Mouse (Mus musculus): Measurements from ENCODE around the gene Ncdn. TPM values are rescaled to one million over a fixed set of nuclear protein-coding genes. Genes with fewer than 3 reads are reported as not detected.

Ncdn gene
- polyA plus RNA-seq, 1 experiment, result 37.4 TPM

DNA sequence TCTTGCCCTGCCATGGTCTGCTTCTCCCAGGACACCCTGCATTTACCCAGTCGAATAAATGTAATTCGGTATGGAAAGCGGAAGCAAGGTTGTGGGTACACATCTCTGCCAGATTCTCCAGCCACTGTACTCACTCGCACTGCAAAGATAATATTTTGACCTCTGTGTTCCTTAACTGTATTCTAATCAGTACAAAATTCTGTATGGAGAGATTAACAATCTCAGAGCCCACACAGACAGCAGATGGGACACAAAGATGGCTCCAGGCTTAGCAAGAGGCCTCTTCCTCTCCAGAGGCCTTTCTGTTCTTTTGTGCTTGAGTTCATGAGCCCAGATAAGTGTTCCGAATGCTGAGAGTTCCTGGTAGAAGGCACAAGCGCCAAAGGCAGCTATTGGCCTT is 20.6 kb upstream of the Ncdn start:
- Histone ChIP-seq H3K4me1 (peaks cover 8% of the 10 kb centered on the region; the same call in 1 of the 2 replicates), H3K36me3 (replicated peaks; ENCODE audit: low read length) (peaks cover 41% of the 10 kb centered on the region), H3K4me3 (replicated peaks) (no peak overlapping the region), H3K9me3 (no peaks in the 10 kb centered on the region), H3K27me3 (replicated peaks) (no peaks in the 10 kb centered on the region)
- TF ChIP-seq GATA1 (IDR thresholded peaks at IDR 0.05; ENCODE audit: borderline replicate concordance, low read length) (no peak), FLI1 (IDR thresholded peaks at IDR 0.05; ENCODE audit: low read length) (no peak)

GRCm38 (mm10) chr4:126770831-126771230 is 17.6 kb upstream of the Ncdn start:
- Histone ChIP-seq H3K27me3 (replicated peaks) (no peaks in the 10 kb centered on the region), H3K9me3 (no peaks in the 10 kb centered on the region), H3K4me3 (replicated peaks) (no peak overlapping the region), H3K4me1 (peaks cover 8% of the 10 kb centered on the region; the same call in 1 of the 2 replicates), H3K36me3 (replicated peaks; ENCODE audit: low read length) (peaks cover 40% of the 10 kb centered on the region)
- TF ChIP-seq GATA1 (IDR thresholded peaks at IDR 0.05; ENCODE audit: borderline replicate concordance, low read length) (no peak), FLI1 (IDR thresholded peaks at IDR 0.05; ENCODE audit: low read length) (no peak)

GRCm38 (mm10) chr4:126769800-126770563 is 16.7 kb upstream of the Ncdn start:
- Histone ChIP-seq H3K27me3 (replicated peaks) (no peaks in the 10 kb centered on the region), H3K4me3 (replicated peaks) (no peak overlapping the region), H3K9me3 (no peaks in the 10 kb centered on the region), H3K36me3 (replicated peaks; ENCODE audit: low read length) (peaks cover 33% of the 10 kb centered on the region), H3K4me1 (peaks cover 8% of the 10 kb centered on the region; the same call in 1 of the 2 replicates)
- TF ChIP-seq GATA1 (IDR thresholded peaks at IDR 0.05; ENCODE audit: borderline replicate concordance, low read length) (no peak), FLI1 (IDR thresholded peaks at IDR 0.05; ENCODE audit: low read length) (no peak)

GRCm38 (mm10) chr4:126763483-126763882 is 10.2 kb upstream of the Ncdn start:
- Histone ChIP-seq H3K4me3 (replicated peaks) (no peak overlapping the region), H3K9me3 (no peaks in the 10 kb centered on the region), H3K36me3 (replicated peaks; ENCODE audit: low read length) (peaks cover 56% of the 10 kb centered on the region), H3K4me1 (no peaks in the 10 kb centered on the region), H3K27me3 (replicated peaks) (no peaks in the 10 kb centered on the region)
- no peak for TF ChIP-seq FLI1 (IDR thresholded peaks at IDR 0.05; ENCODE audit: low read length)
- TF ChIP-seq GATA1 (IDR thresholded peaks at IDR 0.05; ENCODE audit: borderline replicate concordance, low read length), result no peak

GRCm38 (mm10) chr4:126762586-126763359 is 9.5 kb upstream of the Ncdn start:
- TF ChIP-seq GATA1 (IDR thresholded peaks at IDR 0.05; ENCODE audit: borderline replicate concordance, low read length) (no peak), FLI1 (IDR thresholded peaks at IDR 0.05; ENCODE audit: low read length) (no peak)
- Histone ChIP-seq H3K27me3 (replicated peaks) (no peaks in the 10 kb centered on the region), H3K4me1 (no peaks in the 10 kb centered on the region), H3K4me3 (replicated peaks) (no peak overlapping the region), H3K36me3 (replicated peaks; ENCODE audit: low read length) (peaks cover 58% of the 10 kb centered on the region), H3K9me3 (no peaks in the 10 kb centered on the region)

- H3K27me3 ChIP-seq (replicated peaks), result no peaks in the 10 kb centered on the region
- no peaks in the 10 kb centered on the region for H3K9me3 ChIP-seq
- no peak overlapping the region for H3K4me3 ChIP-seq (replicated peaks)
- peaks cover 10% of the 10 kb centered on the region for H3K4me1 ChIP-seq
- H3K36me3 ChIP-seq (replicated peaks; ENCODE audit: low read length), result peaks cover 66% of the 10 kb centered on the region
- no peak for TF ChIP-seq GATA1 (IDR thresholded peaks at IDR 0.05; ENCODE audit: borderline replicate concordance, low read length)
- no peak for TF ChIP-seq FLI1 (IDR thresholded peaks at IDR 0.05; ENCODE audit: low read length)
Measured at GRCm38 (mm10) chr4:126759435-126759834, 6.2 kb upstream of the Ncdn start.

GRCm38 (mm10) chr4:126758299-126758698 is 5.1 kb upstream of the Ncdn start:
- Histone ChIP-seq H3K36me3 (replicated peaks; ENCODE audit: low read length) (peaks cover 56% of the 10 kb centered on the region), H3K4me3 (replicated peaks) (no peak overlapping the region), H3K9me3 (no peaks in the 10 kb centered on the region), H3K4me1 (peaks cover 15% of the 10 kb centered on the region), H3K27me3 (replicated peaks) (no peaks in the 10 kb centered on the region)
- no peak for TF ChIP-seq GATA1 (IDR thresholded peaks at IDR 0.05; ENCODE audit: borderline replicate concordance, low read length)

DNA sequence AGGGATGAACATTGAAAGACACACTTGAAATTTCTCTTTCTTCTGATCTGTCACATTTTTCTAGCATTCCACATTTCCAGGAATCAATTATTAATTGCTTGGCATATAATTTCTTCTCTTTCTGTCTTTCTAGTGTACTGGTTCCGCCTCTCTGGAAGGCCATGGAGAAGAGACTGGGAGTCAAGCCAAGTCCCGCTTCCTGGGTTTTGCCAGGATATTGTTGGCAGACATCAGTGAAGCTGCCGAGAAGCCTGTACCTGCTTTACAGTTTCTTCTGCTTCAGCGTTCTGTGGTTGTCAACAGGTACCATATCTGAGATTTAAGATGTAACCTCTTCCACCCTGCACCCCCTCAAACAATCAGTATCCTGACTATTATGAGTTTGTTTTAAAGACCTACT is 3.5 kb upstream of the Ncdn start:
- Histone ChIP-seq H3K4me3 (replicated peaks) (no peak overlapping the region), H3K9me3 (no peaks in the 10 kb centered on the region), H3K36me3 (replicated peaks; ENCODE audit: low read length) (peaks cover 41% of the 10 kb centered on the region), H3K4me1 (peaks cover 28% of the 10 kb centered on the region), H3K27me3 (replicated peaks) (no peaks in the 10 kb centered on the region)
- TF ChIP-seq GATA1 (IDR thresholded peaks at IDR 0.05; ENCODE audit: borderline replicate concordance, low read length) (no peak), FLI1 (IDR thresholded peaks at IDR 0.05; ENCODE audit: low read length) (no peak)

- Histone ChIP-seq H3K9me3 (no peaks in the 10 kb centered on the region), H3K4me1 (peaks cover 47% of the 10 kb centered on the region), H3K36me3 (replicated peaks; ENCODE audit: low read length) (peaks cover 41% of the 10 kb centered on the region), H3K4me3 (replicated peaks) (peak overlapping the region; percentile 99), H3K27me3 (replicated peaks) (no peaks in the 10 kb centered on the region)
- TF ChIP-seq GATA1 (IDR thresholded peaks at IDR 0.05; ENCODE audit: borderline replicate concordance, low read length) (no peak), FLI1 (IDR thresholded peaks at IDR 0.05; ENCODE audit: low read length) (no peak)
Measured at GRCm38 (mm10) chr4:126754736-126755374, 1.6 kb upstream of the Ncdn start.
